Mouse (Mus musculus): ENCODE results near the gene Mcfd2. TPM values are rescaled to one million over a fixed set of nuclear protein-coding genes. Genes with fewer than 3 reads are reported as not detected.

The Mcfd2 gene
- total and polyA plus RNA-seq, 3 experiments, result 5.3 to 34.4 (median 15.4) TPM

DNA sequence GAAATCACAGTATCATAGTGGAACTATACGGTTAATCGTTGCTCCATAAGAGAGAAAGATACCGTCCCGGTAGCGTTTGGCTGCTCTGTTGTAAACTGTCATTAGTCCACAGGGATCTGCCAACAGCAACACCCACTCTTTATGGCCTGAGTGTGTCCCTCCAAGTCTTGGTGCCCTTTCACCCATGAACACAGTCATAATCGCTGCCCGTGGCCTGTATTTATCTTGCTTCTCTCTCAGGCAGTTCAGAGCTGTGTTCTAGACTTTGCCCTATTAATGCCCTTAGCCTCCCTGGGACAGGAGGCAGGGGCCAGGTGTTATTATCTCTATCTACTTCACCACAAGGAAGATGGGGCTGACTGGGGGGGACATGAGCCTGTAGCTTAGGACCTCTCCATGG is 25.3 kb upstream of the Mcfd2 start:
- no peak for TF ChIP-seq GATA1 (IDR thresholded peaks at IDR 0.05; ENCODE audit: borderline replicate concordance, low read length)
- no peak for TF ChIP-seq TAL1 (conservative IDR thresholded peaks at IDR 0.05; ENCODE audit: low read depth, low read length)
- TF ChIP-seq GATA2 (IDR thresholded peaks at IDR 0.05; ENCODE audit: borderline replicate concordance, low read depth, low read length), result no peak
- TF ChIP-seq CTCF (IDR thresholded peaks at IDR 0.05; ENCODE audit: low read depth, low read length), result no peak
- TF ChIP-seq POLR2AphosphoS5 (IDR thresholded peaks at IDR 0.05; ENCODE audit: insufficient replicate concordance, low read depth, low read length), result no peak
- H3K27me3 ChIP-seq (ENCODE audit: insufficient read depth, low read length), result no peaks in the 10 kb centered on the region
- DNase-seq (ENCODE audit: low spot score), result no peak
- H3K4me1 ChIP-seq (ENCODE audit: insufficient read depth, low read depth, low read length), result peaks cover 14% of the 10 kb centered on the region; the same call in 1 of the 2 replicates
- no peaks in the 10 kb centered on the region for H3K9me3 ChIP-seq (replicated peaks)
- no peak overlapping the region for H3K4me3 ChIP-seq (ENCODE audit: low read depth, low read length)
- H3K36me3 ChIP-seq (replicated peaks), result peaks cover 100% of the 10 kb centered on the region
- no peak for ATAC-seq (ENCODE audit: extremely low read depth, insufficient number of reproducible peaks, low FRiP score, poor library complexity, severe bottlenecking)

GRCm38 (mm10) chr17:87289367-87289766 is 23.6 kb upstream of the Mcfd2 start:
- H3K4me3 ChIP-seq (ENCODE audit: low read depth, low read length), result no peak overlapping the region
- H3K4me1 ChIP-seq (ENCODE audit: insufficient read depth, low read depth, low read length), result peaks cover 15% of the 10 kb centered on the region
- no peaks in the 10 kb centered on the region for H3K9me3 ChIP-seq (replicated peaks)
- DNase-seq (ENCODE audit: low spot score), result no peak
- H3K27me3 ChIP-seq (ENCODE audit: insufficient read depth, low read length), result no peaks in the 10 kb centered on the region
- peaks cover 100% of the 10 kb centered on the region for H3K36me3 ChIP-seq (replicated peaks)
- TF ChIP-seq GATA2 (IDR thresholded peaks at IDR 0.05; ENCODE audit: borderline replicate concordance, low read depth, low read length) (no peak), GATA1 (IDR thresholded peaks at IDR 0.05; ENCODE audit: borderline replicate concordance, low read length) (no peak), CTCF (IDR thresholded peaks at IDR 0.05; ENCODE audit: low read depth, low read length) (no peak), POLR2AphosphoS5 (IDR thresholded peaks at IDR 0.05; ENCODE audit: insufficient replicate concordance, low read depth, low read length) (no peak), TAL1 (conservative IDR thresholded peaks at IDR 0.05; ENCODE audit: low read depth, low read length) (no peak)
- no peak for ATAC-seq (ENCODE audit: extremely low read depth, insufficient number of reproducible peaks, low FRiP score, poor library complexity, severe bottlenecking)

GRCm38 (mm10) chr17:87288131-87288530 is 22.4 kb upstream of the Mcfd2 start:
- DNase-seq (ENCODE audit: low spot score) (no peak), ATAC-seq (ENCODE audit: extremely low read depth, insufficient number of reproducible peaks, low FRiP score, poor library complexity, severe bottlenecking) (no peak)
- no peaks in the 10 kb centered on the region for H3K27me3 ChIP-seq (ENCODE audit: insufficient read depth, low read length)
- H3K36me3 ChIP-seq (replicated peaks), result peaks cover 89% of the 10 kb centered on the region
- peaks cover 22% of the 10 kb centered on the region for H3K4me1 ChIP-seq (ENCODE audit: insufficient read depth, low read depth, low read length)
- no peak for TF ChIP-seq POLR2AphosphoS5 (IDR thresholded peaks at IDR 0.05; ENCODE audit: insufficient replicate concordance, low read depth, low read length)
- no peak for TF ChIP-seq GATA2 (IDR thresholded peaks at IDR 0.05; ENCODE audit: borderline replicate concordance, low read depth, low read length)
- no peak for TF ChIP-seq CTCF (IDR thresholded peaks at IDR 0.05; ENCODE audit: low read depth, low read length)
- H3K4me3 ChIP-seq (ENCODE audit: low read depth, low read length), result no peak overlapping the region
- H3K9me3 ChIP-seq (replicated peaks), result no peaks in the 10 kb centered on the region

- H3K36me3 ChIP-seq (replicated peaks), result peaks cover 81% of the 10 kb centered on the region
- no peaks in the 10 kb centered on the region for H3K9me3 ChIP-seq (replicated peaks)
Observed at GRCm38 (mm10) chr17:87287197-87287777, 21.6 kb upstream of the Mcfd2 start.

DNA sequence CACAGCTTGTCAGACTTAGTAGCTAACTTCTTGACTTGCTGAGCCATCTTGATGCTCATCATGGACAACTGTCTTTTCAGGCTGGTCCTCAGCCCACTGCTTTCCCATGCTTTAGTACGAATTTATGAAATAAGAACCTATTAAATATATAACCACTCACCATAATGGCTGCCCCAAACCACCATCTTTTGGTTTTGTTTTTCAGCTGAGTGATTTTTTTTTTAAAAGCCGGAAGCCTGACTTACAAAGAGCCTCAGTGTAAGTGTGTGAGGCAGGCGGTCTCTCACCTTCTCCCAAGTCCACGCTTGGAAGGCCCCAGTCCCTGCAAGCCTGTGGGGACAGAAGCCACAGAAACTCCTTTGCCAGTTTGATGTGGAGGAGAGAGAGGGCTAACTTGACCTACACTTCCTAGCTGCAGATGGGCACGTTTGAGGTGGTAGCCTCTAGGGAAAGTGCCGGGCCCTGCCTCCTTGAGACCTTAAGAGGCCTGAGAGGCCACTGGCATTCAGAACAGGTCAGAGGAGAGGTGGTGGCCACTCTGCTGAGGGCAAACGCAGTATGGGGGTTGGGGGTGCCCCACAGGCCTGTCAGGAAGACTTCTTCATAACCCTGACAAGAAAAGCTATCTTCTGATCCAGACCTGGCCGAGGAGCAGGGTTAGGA is 20.9 kb upstream of the Mcfd2 start:
- peaks cover 29% of the 10 kb centered on the region for H3K4me1 ChIP-seq (ENCODE audit: insufficient read depth, low read depth, low read length)
- no peak overlapping the region for H3K4me3 ChIP-seq (ENCODE audit: low read depth, low read length)
- ATAC-seq (ENCODE audit: extremely low read depth, insufficient number of reproducible peaks, low FRiP score, poor library complexity, severe bottlenecking) (no peak), DNase-seq (ENCODE audit: low spot score) (no peak)
- H3K36me3 ChIP-seq (replicated peaks), result peaks cover 74% of the 10 kb centered on the region
- H3K9me3 ChIP-seq (replicated peaks), result no peaks in the 10 kb centered on the region
- TF ChIP-seq TAL1 (conservative IDR thresholded peaks at IDR 0.05; ENCODE audit: low read depth, low read length), result no peak
- no peak for TF ChIP-seq CTCF (IDR thresholded peaks at IDR 0.05; ENCODE audit: low read depth, low read length)
- TF ChIP-seq GATA1 (IDR thresholded peaks at IDR 0.05; ENCODE audit: borderline replicate concordance, low read length), result no peak
- no peak for TF ChIP-seq GATA2 (IDR thresholded peaks at IDR 0.05; ENCODE audit: borderline replicate concordance, low read depth, low read length)
- no peak for TF ChIP-seq POLR2AphosphoS5 (IDR thresholded peaks at IDR 0.05; ENCODE audit: insufficient replicate concordance, low read depth, low read length)
- no peaks in the 10 kb centered on the region for H3K27me3 ChIP-seq (ENCODE audit: insufficient read depth, low read length)

More at GRCm38 (mm10) chr17:87287197-87287777, 21.6 kb upstream of the Mcfd2 start:
- peaks cover 26% of the 10 kb centered on the region for H3K4me1 ChIP-seq (ENCODE audit: insufficient read depth, low read depth, low read length)
- no peak for TF ChIP-seq TAL1 (conservative IDR thresholded peaks at IDR 0.05; ENCODE audit: low read depth, low read length)
- ATAC-seq (ENCODE audit: extremely low read depth, insufficient number of reproducible peaks, low FRiP score, poor library complexity, severe bottlenecking) (no peak), DNase-seq (ENCODE audit: low spot score) (no peak)
- no peaks in the 10 kb centered on the region for H3K27me3 ChIP-seq (ENCODE audit: insufficient read depth, low read length)
- H3K4me3 ChIP-seq (ENCODE audit: low read depth, low read length), result no peak overlapping the region

DNA sequence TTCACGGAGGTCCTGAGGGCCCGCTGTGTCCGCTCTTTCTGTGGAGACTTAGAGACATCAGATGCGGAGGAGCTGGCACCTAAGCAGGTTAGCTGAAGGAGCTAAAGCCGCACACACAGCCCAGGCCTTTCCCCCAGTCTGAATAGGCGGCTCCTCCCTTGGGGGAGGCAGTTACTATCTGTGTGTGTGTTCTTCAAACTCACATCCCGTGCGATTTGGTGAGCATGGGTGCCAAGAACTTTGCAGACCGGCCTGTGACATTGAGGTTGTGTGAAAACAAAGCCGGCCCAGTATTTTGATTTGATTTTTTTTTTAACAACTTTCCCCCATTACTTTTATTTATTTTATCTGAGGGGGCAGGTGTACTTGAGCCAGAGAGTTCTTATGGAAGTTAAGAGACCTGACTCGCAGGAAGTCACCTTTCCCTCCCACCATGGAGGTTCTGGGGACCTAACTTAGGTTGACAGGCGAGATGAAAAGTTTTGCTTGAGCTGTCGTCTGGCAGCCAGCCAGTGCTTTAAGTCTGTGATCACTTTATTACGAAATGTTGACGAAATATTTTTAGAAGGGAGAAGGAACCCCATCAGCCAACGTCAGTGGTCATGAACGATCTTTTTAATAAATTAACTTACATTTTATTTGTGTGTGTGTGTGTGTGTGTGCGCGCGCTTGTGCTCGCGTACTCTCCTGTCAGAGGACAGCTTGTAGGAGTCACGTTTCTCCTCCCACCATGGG is 20.2 kb upstream of the Mcfd2 start:
- peaks cover 34% of the 10 kb centered on the region for H3K4me1 ChIP-seq (ENCODE audit: insufficient read depth, low read depth, low read length)
- H3K27me3 ChIP-seq (ENCODE audit: insufficient read depth, low read length), result no peaks in the 10 kb centered on the region
- no peak overlapping the region for H3K4me3 ChIP-seq (ENCODE audit: low read depth, low read length)
- no peak for TF ChIP-seq CTCF (IDR thresholded peaks at IDR 0.05; ENCODE audit: low read depth, low read length)
- TF ChIP-seq POLR2AphosphoS5 (IDR thresholded peaks at IDR 0.05; ENCODE audit: insufficient replicate concordance, low read depth, low read length), result no peak
- no peak for TF ChIP-seq GATA1 (IDR thresholded peaks at IDR 0.05; ENCODE audit: borderline replicate concordance, low read length)
- TF ChIP-seq TAL1 (conservative IDR thresholded peaks at IDR 0.05; ENCODE audit: low read depth, low read length), result no peak
- ATAC-seq (ENCODE audit: extremely low read depth, insufficient number of reproducible peaks, low FRiP score, poor library complexity, severe bottlenecking) (no peak), DNase-seq (ENCODE audit: low spot score) (no peak)
- peaks cover 67% of the 10 kb centered on the region for H3K36me3 ChIP-seq (replicated peaks)
- no peaks in the 10 kb centered on the region for H3K9me3 ChIP-seq (replicated peaks)

Measured in G1E (cell line).